Comparison of ENCODE assay signal across 8 mouse cellular contexts in the genomic region with DNA sequence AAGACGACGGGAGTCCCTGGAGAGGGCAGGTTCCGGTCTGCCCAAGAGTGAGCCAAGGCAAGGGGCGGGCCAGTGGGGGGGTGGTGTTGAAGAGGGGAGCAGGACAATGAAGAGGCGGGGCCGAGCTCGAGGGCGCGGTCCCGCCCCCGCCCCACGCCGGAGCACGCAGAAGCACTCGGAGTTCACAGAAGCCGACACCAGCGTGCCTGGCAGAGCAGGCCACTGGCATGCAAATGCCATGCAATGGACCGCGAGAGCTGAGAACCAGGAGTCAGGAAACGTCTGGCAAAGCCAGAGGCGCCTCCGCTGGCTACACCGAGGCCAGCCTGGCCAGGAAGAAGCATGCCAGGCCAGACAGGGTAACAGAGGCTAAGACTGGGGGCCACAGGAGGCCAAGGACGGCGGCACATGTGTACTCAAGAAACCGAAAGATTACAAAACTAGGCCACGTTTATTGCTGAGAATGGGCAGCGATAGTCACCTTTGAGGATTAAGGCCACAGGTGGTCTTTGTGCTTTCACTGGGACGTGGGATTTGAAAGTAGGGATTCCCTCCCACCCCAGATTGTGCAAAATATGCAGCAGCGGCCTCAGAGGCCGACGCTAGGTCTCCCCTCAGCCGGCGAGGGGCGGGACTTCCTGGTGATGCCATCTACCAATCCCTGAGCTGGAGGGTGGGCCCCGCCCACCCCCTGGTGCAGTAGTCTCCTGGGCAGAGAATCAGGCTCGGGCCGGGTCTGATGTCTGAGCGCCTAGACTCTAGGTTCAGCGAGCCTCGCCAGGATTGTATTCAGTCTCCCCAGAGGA. TPM values are rescaled to one million over a fixed set of nuclear protein-coding genes. Genes with fewer than 3 reads are reported as not detected.
A peak's percentile ranks its signal among the peaks of the same experiment; 100 is the strongest.
DNase-seq lines count a peak whose midpoint lies in the region; ATAC-seq and TF ChIP-seq lines count a peak whose summit lies in the region.

TSS of gene Nradd (minus strand) at position 92 of the 806 bp plus-strand sequence.

- peak within 1 kb of the TSS; percentile 14 for H3K4me3 ChIP-seq in thymus, adult 2 months (ENCODE audit: control insufficient read depth, insufficient read depth, low read length)
- H3K4me3 ChIP-seq in embryonic facial prominence, embryonic 11.5 days (ENCODE audit: low read depth, low read length), result peak within 1 kb of the TSS; percentile 44
- H3K4me3 ChIP-seq in intestine, embryonic 16.5 days (ENCODE audit: low read length), result peak within 1 kb of the TSS; percentile 63

- no peak within 1 kb of the TSS for H3K27ac ChIP-seq in thymus, adult 2 months (ENCODE audit: control insufficient read depth, insufficient read depth, low read length)
- H3K27ac ChIP-seq in embryonic facial prominence, embryonic 11.5 days (replicated peaks; ENCODE audit: low read depth, low read length), result peak within 1 kb of the TSS; percentile 66
- peak within 1 kb of the TSS; percentile 87 for H3K27ac ChIP-seq in intestine, embryonic 16.5 days (ENCODE audit: low read length)

- no peak for TF ChIP-seq CTCF in thymus, adult 2 months (IDR thresholded peaks at IDR 0.05; ENCODE audit: borderline replicate concordance, control insufficient read depth, extremely low read depth, insufficient read depth, low read length, poor library complexity)

- H3K4me2 ChIP-seq in embryonic facial prominence, embryonic 11.5 days (ENCODE audit: low read depth, low read length), result peak within 1 kb of the TSS; percentile 87
- H3K4me2 ChIP-seq in intestine, embryonic 16.5 days (ENCODE audit: low read depth, low read length), result peak within 1 kb of the TSS; percentile 99

- intact Hi-C loops in left cerebral cortex, postnatal 14 days (cut with DNase I), result loop anchor here (10.0 kb wide), 1 partner anchor 180 kb away; no protein-coding TSS in a partner anchor

- WGBS in thymus, adult 2 months, result 77% methylated on average over 41 of the region's 41 CpGs
- under 1% methylated on average over 41 of the region's 41 CpGs for WGBS in embryonic facial prominence, embryonic 11.5 days
- WGBS in intestine, embryonic 16.5 days, result 2% methylated on average over 41 of the region's 41 CpGs

- H3K9ac ChIP-seq in embryonic facial prominence, embryonic 11.5 days (replicated peaks; ENCODE audit: low read length), result peak within 1 kb of the TSS; percentile 73
- peak within 1 kb of the TSS; percentile 75 for H3K9ac ChIP-seq in intestine, embryonic 16.5 days (ENCODE audit: low read depth, low read length)

- peaks cover 47% of the 10 kb centered on the region for H3K36me3 ChIP-seq in thymus, adult 2 months (ENCODE audit: control insufficient read depth, insufficient read depth, low read length)
- H3K36me3 ChIP-seq in embryonic facial prominence, embryonic 11.5 days (replicated peaks; ENCODE audit: control insufficient read depth, insufficient read depth, low read depth, low read length), result no peaks in the 10 kb centered on the region; the same call in none of the 2 replicates
- H3K36me3 ChIP-seq in intestine, embryonic 16.5 days (ENCODE audit: control insufficient read depth, insufficient read depth, low read length), result peaks cover 5% of the 10 kb centered on the region; the same call in 1 of the 2 replicates

- H3K4me1 ChIP-seq in thymus, adult 2 months (replicated peaks; ENCODE audit: control insufficient read depth, insufficient read depth, low read length), result no peaks in the 10 kb centered on the region
- H3K4me1 ChIP-seq in embryonic facial prominence, embryonic 11.5 days (ENCODE audit: control insufficient read depth, insufficient read depth, low read length), result 0 out of 2 replicates have a peak, but pooled peaks cover 2% of the 10 kb centered on the region
- H3K4me1 ChIP-seq in intestine, embryonic 16.5 days (ENCODE audit: control insufficient read depth, insufficient read depth, low read length), result peaks cover 20% of the 10 kb centered on the region

- ATAC-seq in embryonic facial prominence, embryonic 11.5 days (replicated peaks; ENCODE audit: insufficient number of reproducible peaks, low FRiP score, low TSS enrichment, low read depth), result peak; percentile 92
- peak; percentile 94 for ATAC-seq in intestine, embryonic 16.5 days
- ATAC-seq in megakaryocyte-erythroid progenitor cell, adult 5-6 weeks (replicated peaks; ENCODE audit: low FRiP score, low TSS enrichment, poor library complexity, severe bottlenecking), result peak; percentile 82

- no peak for DNase-seq in thymus, adult 2 months
- no peak for DNase-seq in thymus, postnatal 10 days (ENCODE audit: low spot score in 2 of 2)
- DNase-seq in embryonic facial prominence, embryonic 11.5 days (ENCODE audit: low spot score), result peak; percentile 97
- no peak for DNase-seq in gonadal fat pad, adult 2 months (ENCODE audit: low read depth)
- DNase-seq in left cerebral cortex, postnatal 14 days (ENCODE audit: low spot score in 2 of 2), result peak; percentile 86 to 89
- peak; percentile 87 for DNase-seq in right cerebral cortex, postnatal 4 days

- TF ChIP-seq POLR2A in thymus, adult 2 months (IDR thresholded peaks at IDR 0.05; ENCODE audit: control insufficient read depth, extremely low read depth, insufficient read depth, low read length, poor library complexity), result no peak

- no peaks in the 10 kb centered on the region for H3K27me3 ChIP-seq in thymus, adult 2 months (ENCODE audit: control insufficient read depth, insufficient read depth, low read length)
- H3K27me3 ChIP-seq in embryonic facial prominence, embryonic 11.5 days (ENCODE audit: control insufficient read depth, insufficient read depth, low read length), result no peaks in the 10 kb centered on the region
- H3K27me3 ChIP-seq in intestine, embryonic 16.5 days (replicated peaks; ENCODE audit: control insufficient read depth, insufficient read depth, low read length), result no peaks in the 10 kb centered on the region

- H3K9me3 ChIP-seq in embryonic facial prominence, embryonic 11.5 days (replicated peaks; ENCODE audit: control insufficient read depth, low read length), result no peaks in the 10 kb centered on the region
- H3K9me3 ChIP-seq in intestine, embryonic 16.5 days (ENCODE audit: control insufficient read depth, low read length), result no peaks in the 10 kb centered on the region

RNA-seq across cellular contexts. Expression of gene Nradd, which starts in this region (rescaled TPM):
- 9.2 and 13.2 TPM in 2 replicates for polyA plus RNA-seq in thymus, adult 2 months (2012; rRNA removed)
- polyA plus RNA-seq in embryonic facial prominence, embryonic 11.5 days (2014; fragmentation: Nextera tagmentation; extraction: Ambion mirVana), result 25.1 and 29.2 TPM in 2 replicates
- 15.7 and 21.3 TPM in 2 replicates for polyA plus RNA-seq in gonadal fat pad, adult 2 months (2012; rRNA removed)
- 25.7 and 28.4 TPM in 2 replicates for polyA plus RNA-seq in intestine, embryonic 16.5 days (2015; fragmentation: Nextera tagmentation; extraction: Ambion mirVana)
- total RNA-seq in left cerebral cortex, postnatal 14 days (2021), result 1 to 10 TPM in 1 of 2 experiments, under 1 TPM in 1; 0.70 to 1.3 TPM
- 2.1 TPM in 1 of 2 replicates, not detected in the other for total RNA-seq in megakaryocyte-erythroid progenitor cell, adult 5-6 weeks (2014; fragmentation: Nextera tagmentation)
- total RNA-seq in megakaryocyte-erythroid progenitor cell, adult 5-6 weeks (2017), result 0.14 and 2.8 TPM in 2 replicates

Comparison
In these comparisons a context has a peak if more than half of its experiments do, and no peak if none do; other contexts are left out.
1. DNase-seq: peak in embryonic facial prominence, embryonic 11.5 days (single experiment), left cerebral cortex, postnatal 14 days (2 of 2) and right cerebral cortex, postnatal 4 days (single experiment); none in thymus, adult 2 months (single experiment), thymus, postnatal 10 days (0 of 2) and gonadal fat pad, adult 2 months (single experiment).
2. Peak in every context shown above with its lines, with median percentiles within 50 percentile points of each other: H3K4me3 ChIP-seq and ATAC-seq.